Comparison of ENCODE assay signal across 30 mouse cellular contexts in the genomic region with DNA sequence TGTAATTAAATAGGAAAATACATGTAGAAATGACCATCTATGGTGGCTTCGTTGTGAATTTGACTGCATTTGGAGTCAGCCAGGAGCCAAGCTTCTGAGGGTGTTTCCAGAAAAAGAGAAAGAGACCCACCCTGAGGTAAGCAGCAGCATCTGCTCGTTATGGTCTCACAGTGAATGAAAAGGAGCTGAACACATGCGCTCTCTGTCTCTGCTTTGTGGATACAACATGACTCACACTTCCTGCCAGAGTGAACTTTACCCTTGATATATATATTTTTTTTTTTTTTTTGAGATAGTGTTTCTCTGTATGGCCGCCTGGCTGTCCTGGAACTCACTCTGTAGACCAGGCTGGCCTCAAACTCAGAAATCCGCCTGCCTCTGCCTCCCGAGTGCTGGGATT. TPM values are rescaled to one million over a fixed set of nuclear protein-coding genes. Genes with fewer than 3 reads are reported as not detected.
DNase-seq lines count a peak whose midpoint lies in the region; ATAC-seq and TF ChIP-seq lines count a peak whose summit lies in the region.
"Had no signal": no experiment of that assay in that cellular context is flagged by ENCODE, and none has a peak within 500 bp of the region (broad histone marks: within the 10 kb centered on the region; RNA-seq: fewer than 3 reads in every experiment).

No protein-coding gene starts in this region.

- peak; percentile 54; the same call in 1 of the 2 replicates for ATAC-seq in intestine, embryonic 15.5 days
- no peak for ATAC-seq in midbrain, embryonic 13.5 days
- ATAC-seq: forebrain, postnatal 0 days had no signal

- peaks cover 3% of the 10 kb centered on the region for H3K9me3 ChIP-seq in CH12.LX (replicated peaks; ENCODE audit: low read length)
- H3K9me3 ChIP-seq in intestine, embryonic 15.5 days, result no peaks in the 10 kb centered on the region
- H3K9me3 ChIP-seq in midbrain, embryonic 10.5 days (replicated peaks), result 0 out of 2 replicates have a peak, but pooled peaks cover under 1% of the 10 kb centered on the region
- H3K9me3 ChIP-seq in midbrain, embryonic 13.5 days, result no peaks in the 10 kb centered on the region
- H3K9me3 ChIP-seq: embryonic facial prominence, embryonic 13.5 days; heart, embryonic 13.5 days; liver, embryonic 15.5 days; stomach, embryonic 15.5 days had no signal

- no peaks in the 10 kb centered on the region for H3K27me3 ChIP-seq in CH12.LX (replicated peaks)
- H3K27me3 ChIP-seq in intestine, embryonic 15.5 days (replicated peaks), result no peaks in the 10 kb centered on the region
- peaks cover 16% of the 10 kb centered on the region; the same call in 1 of the 2 replicates for H3K27me3 ChIP-seq in midbrain, embryonic 10.5 days (ENCODE audit: low read depth, poor library complexity, severe bottlenecking)
- peaks cover 12% of the 10 kb centered on the region for H3K27me3 ChIP-seq in midbrain, embryonic 13.5 days
- H3K27me3 ChIP-seq: embryonic facial prominence, embryonic 13.5 days; stomach, embryonic 15.5 days had no signal

- H3K4me3 ChIP-seq in CH12.LX (replicated peaks in 1 of 3; ENCODE audit: low read depth in 2 of 3, low read length in 2 of 3, poor library complexity in 1 of 3), result no peak overlapping the region
- H3K4me3 ChIP-seq in intestine, embryonic 15.5 days (replicated peaks), result no peak overlapping the region
- H3K4me3 ChIP-seq in midbrain, embryonic 10.5 days, result no peak overlapping the region
- H3K4me3 ChIP-seq in midbrain, embryonic 13.5 days (replicated peaks), result no peak overlapping the region
- H3K4me3 ChIP-seq: embryonic facial prominence, embryonic 13.5 days; forebrain, embryonic 10.5 days; heart, embryonic 13.5 days; liver, embryonic 15.5 days; stomach, embryonic 15.5 days had no signal

- TF ChIP-seq EP300 in CH12.LX (IDR thresholded peaks at IDR 0.05; ENCODE audit: low read length), result no peak

- no peak overlapping the region for H3K9ac ChIP-seq in CH12.LX (ENCODE audit: insufficient read depth, low read depth)
- H3K9ac ChIP-seq in intestine, embryonic 15.5 days, result no peak overlapping the region
- no peak overlapping the region for H3K9ac ChIP-seq in midbrain, embryonic 13.5 days (replicated peaks)
- H3K9ac ChIP-seq: embryonic facial prominence, embryonic 13.5 days; forebrain, postnatal 0 days; heart, embryonic 13.5 days; hindbrain, embryonic 14.5 days; liver, embryonic 15.5 days; lung, embryonic 14.5 days; stomach, embryonic 15.5 days had no signal

- DNase-seq in thymus, postnatal 0 days (ENCODE audit: low spot score), result peak; percentile 66
- no peak for DNase-seq in thymus, postnatal 10 days (ENCODE audit: low spot score in 2 of 2)
- DNase-seq in CH12.LX (ENCODE audit: extremely low read depth), result peak; percentile 43
- DNase-seq in layer of hippocampus, adult 9-11 months, result no peak
- no peak for DNase-seq in gastrocnemius, postnatal 10 days
- DNase-seq in midbrain, embryonic 10.5 days (ENCODE audit: low spot score), result no peak
- DNase-seq: adrenal gland, postnatal 10 days; B cell, adult 2 months; cerebellum, adult 11-12 months; cerebellum, adult 9-11 months; forebrain, postnatal 0 days; heart, postnatal 10 days; kidney, adult 9 months; kidney, postnatal 10 days; liver; lung, embryonic 14.5 days; lung, postnatal 14 days; retina, postnatal 1 day; right cerebral cortex, postnatal 14 days had no signal

- in situ Hi-C loops in CH12.LX (cut with MboI; ENCODE audit: low pct_ligation_motif_present, low pct_unique_long_range_greater_than_20kb, low sequenced_read_pairs), result loop anchor here (10.0 to 25.0 kb wide), 2 partner anchors 91 to 611 kb away; no protein-coding TSS in a partner anchor

- no peak for TF ChIP-seq CTCF in CH12.LX (conservative IDR thresholded peaks at IDR 0.05 in 1 of 2, IDR thresholded peaks at IDR 0.05 in 1 of 2; ENCODE audit: low read depth in 2 of 2, low read length in 2 of 2)

- H3K4me2 ChIP-seq in CH12.LX (ENCODE audit: insufficient read depth, low read depth, poor library complexity, severe bottlenecking), result no peak overlapping the region
- H3K4me2 ChIP-seq in intestine, embryonic 15.5 days (replicated peaks), result no peak overlapping the region
- H3K4me2 ChIP-seq in midbrain, embryonic 13.5 days (replicated peaks), result no peak overlapping the region
- H3K4me2 ChIP-seq: embryonic facial prominence, embryonic 13.5 days; heart, embryonic 13.5 days; hindbrain, embryonic 14.5 days; liver, embryonic 15.5 days; lung, embryonic 14.5 days; midbrain, embryonic 11.5 days; stomach, embryonic 15.5 days had no signal

- H3K79me2 ChIP-seq in CH12.LX (replicated peaks; ENCODE audit: control insufficient read depth, extremely low read depth, insufficient read depth, poor library complexity, severe bottlenecking), result no peaks in the 10 kb centered on the region

- dilution Hi-C loops in CH12.LX (cut with MboI; ENCODE audit: extremely low pct_ligation_motif_present, extremely low pct_unique_long_range_greater_than_20kb, low sequenced_read_pairs), result no loop called here

- TF ChIP-seq POLR2A in CH12.LX (IDR thresholded peaks at IDR 0.05; ENCODE audit: low read depth, low read length), result no peak

- TF ChIP-seq RAD21 in CH12.LX (IDR thresholded peaks at IDR 0.05; ENCODE audit: low read depth, low read length), result no peak

- no peaks in the 10 kb centered on the region for H3K36me3 ChIP-seq in CH12.LX (replicated peaks in 1 of 2; ENCODE audit: control insufficient read depth in 1 of 2, insufficient read depth in 1 of 2, low read length in 1 of 2)
- H3K36me3 ChIP-seq in intestine, embryonic 15.5 days, result no peaks in the 10 kb centered on the region
- H3K36me3 ChIP-seq in midbrain, embryonic 10.5 days, result no peaks in the 10 kb centered on the region
- no peaks in the 10 kb centered on the region for H3K36me3 ChIP-seq in midbrain, embryonic 13.5 days
- H3K36me3 ChIP-seq: embryonic facial prominence, embryonic 13.5 days; forebrain, embryonic 10.5 days; heart, embryonic 13.5 days; liver, embryonic 15.5 days; stomach, embryonic 15.5 days had no signal

- 73% methylated on average over 6 of the region's 6 CpGs for WGBS in intestine, embryonic 15.5 days
- 86% methylated on average over 6 of the region's 6 CpGs for WGBS in midbrain, embryonic 10.5 days
- 90% methylated on average over 6 of the region's 6 CpGs for WGBS in midbrain, embryonic 13.5 days

- H3K4me1 ChIP-seq in CH12.LX (ENCODE audit: control insufficient read depth in 1 of 2, insufficient read depth in 2 of 2), result peaks cover 0 to 21% of the 10 kb centered on the region in 2 experiments; a peak in 2 of 4 replicates
- no peaks in the 10 kb centered on the region for H3K4me1 ChIP-seq in intestine, embryonic 15.5 days (replicated peaks)
- H3K4me1 ChIP-seq in midbrain, embryonic 10.5 days, result peaks cover 26% of the 10 kb centered on the region
- H3K4me1 ChIP-seq in midbrain, embryonic 13.5 days (replicated peaks), result peaks cover 5% of the 10 kb centered on the region; the same call in 1 of the 2 replicates
- H3K4me1 ChIP-seq: embryonic facial prominence, embryonic 13.5 days; heart, embryonic 13.5 days; liver, embryonic 15.5 days; stomach, embryonic 15.5 days had no signal

- no peak overlapping the region for H3K27ac ChIP-seq in CH12.LX (ENCODE audit: insufficient read depth, low read depth)
- no peak overlapping the region for H3K27ac ChIP-seq in intestine, embryonic 15.5 days
- H3K27ac ChIP-seq in midbrain, embryonic 10.5 days (replicated peaks), result no peak overlapping the region
- H3K27ac ChIP-seq in midbrain, embryonic 13.5 days, result no peak overlapping the region
- H3K27ac ChIP-seq: embryonic facial prominence, embryonic 13.5 days; forebrain, embryonic 10.5 days; heart, embryonic 13.5 days; hindbrain, embryonic 14.5 days; liver, embryonic 15.5 days; stomach, embryonic 15.5 days had no signal

TF ChIP-seq in CH12.LX, 34 proteins besides CTCF, POLR2A, EP300 and RAD21:
- peak; percentile 72 for TF ChIP-seq ZNF384 (IDR thresholded peaks at IDR 0.05; ENCODE audit: low read depth, low read length)
- no peak for TF ChIP-seq MAFK (IDR thresholded peaks at IDR 0.05; ENCODE audit: insufficient replicate concordance, low read length)
- TF ChIP-seq IRF4 (IDR thresholded peaks at IDR 0.05; ENCODE audit: low read depth, low read length), result peak; percentile 42; the same call in 1 of the 2 replicates

RNA-seq across cellular contexts. Expression of a gene that starts 35.6 kb away (rescaled TPM):
- 1.7 TPM in 2 replicates for polyA plus RNA-seq in thymus, postnatal 0 days (2015; fragmentation: Nextera tagmentation; extraction: Ambion mirVana)
- total RNA-seq in CH12.LX (2012; rRNA removed) (not detected in 2 replicates), CH12.LX (2014; rRNA removed) (0.18 TPM in 1 of 2 replicates, not detected in the other)
- polyA plus RNA-seq in CH12.LX (2012; ENCODE audit: insufficient read length, low read depth), result not detected in 2 replicates
- polyA plus RNA-seq in intestine, embryonic 15.5 days (2015; fragmentation: Nextera tagmentation; extraction: Ambion mirVana), result 19.7 and 39.7 TPM in 2 replicates
- total RNA-seq in gastrocnemius, postnatal 10 days (2021), result under 1 TPM in 1 of 2 experiments, not detected in 1; 0.14 TPM
- 0.99 and 1.4 TPM in 2 replicates for polyA plus RNA-seq in midbrain, embryonic 10.5 days (2016; fragmentation: Nextera tagmentation; extraction: Ambion mirVana)
- polyA plus RNA-seq in midbrain, embryonic 13.5 days (2015; fragmentation: Nextera tagmentation; extraction: Ambion mirVana), result 0.99 and 1.0 TPM in 2 replicates
- total RNA-seq: gastrocnemius, adult 8-10 months; hematopoietic stem cell, adult 5-6 weeks had no signal

Comparison
In these comparisons a context has a peak if more than half of its experiments do, and no peak if none do; other contexts are left out.
1. DNase-seq: peak in thymus, postnatal 0 days (single experiment) and CH12.LX (single experiment); none in thymus, postnatal 10 days (0 of 2), layer of hippocampus, adult 9-11 months (single experiment), gastrocnemius, postnatal 10 days (single experiment) and midbrain, embryonic 10.5 days (single experiment).